Mouse (Mus musculus) ES-E14 (cell line): ENCODE measurements around the gene Mthfd1l. TPM values are rescaled to one million over a fixed set of nuclear protein-coding genes. Genes with fewer than 3 reads are reported as not detected.

Experiments used
- DNase-seq: peaks from one replicate; pipeline ENCODE4 v3.0.0-alpha.2; 2013; ENCODE audit warnings: low read depth, low spot score
- H3K27ac ChIP-seq: 2 replicates; pipeline ENCODE4 v1.5.1; 2012; ENCODE audit warnings: low read depth, mild to moderate bottlenecking, low read length, moderate library complexity, mixed read lengths; ENCODE audit not compliant: poor library complexity, insufficient read depth, severe bottlenecking
- H3K36me3 ChIP-seq: 2 replicates; pipeline ENCODE4 v1.6.1; 2012; ENCODE audit warnings: mild to moderate bottlenecking, low read length, moderate library complexity, mixed read lengths; ENCODE audit not compliant: control insufficient read depth, poor library complexity, insufficient read depth, severe bottlenecking
- H3K4me1 ChIP-seq, 2 experiments: fragments of 150-350 bp in 1 of 2; sonication (generic) in 1 of 2; 2 replicates each; pipeline ENCODE4 v1.6.1; 2012; ENCODE audit warnings: low read length in 2 of 2, mild to moderate bottlenecking in 1 of 2, mixed read lengths in 1 of 2; ENCODE audit not compliant: control insufficient read depth in 2 of 2, insufficient read depth in 2 of 2, poor library complexity in 1 of 2
- H3K4me3 ChIP-seq, 2 experiments: fragments of 150-350 bp in 1 of 2; sonication (generic) in 1 of 2; 2 replicates each; pipeline ENCODE4 v1.5.1; 2012; ENCODE audit warnings: low read length in 2 of 2, low read depth in 1 of 2, mild to moderate bottlenecking in 1 of 2, mixed read lengths in 1 of 2; ENCODE audit not compliant: insufficient read depth in 1 of 2, poor library complexity in 1 of 2, severe bottlenecking in 1 of 2
- H3K9ac ChIP-seq: 2 replicates; pipeline ENCODE4 v1.6.1; 2012; ENCODE audit warnings: low read depth, mild to moderate bottlenecking, low read length, mixed read lengths; ENCODE audit not compliant: poor library complexity, insufficient read depth, severe bottlenecking
- H3K9me3 ChIP-seq: fragments of 150-350 bp; sonication (generic); 2 replicates; pipeline ENCODE4 v1.6.1; 2012; ENCODE audit warnings: low read depth, mild to moderate bottlenecking, low read length; ENCODE audit not compliant: control insufficient read depth, insufficient read depth
- CHD2 ChIP-seq: IDR thresholded peaks from 2 replicates; pipeline ENCODE4 v1.6.1; 2014; ENCODE audit warnings: mild to moderate bottlenecking, low read depth, low read length, inconsistent platforms
- HCFC1 ChIP-seq: IDR thresholded peaks from 2 replicates; pipeline ENCODE4 v1.6.1; 2012; ENCODE audit warnings: low read length, inconsistent platforms, borderline replicate concordance; ENCODE audit not compliant: insufficient read depth
- MAFK ChIP-seq: IDR thresholded peaks from 2 replicates; pipeline ENCODE4 v1.6.1; 2014; ENCODE audit warnings: mild to moderate bottlenecking, low read depth, low read length, inconsistent platforms; ENCODE audit not compliant: insufficient read depth
- ZC3H11A ChIP-seq: IDR thresholded peaks from 2 replicates; pipeline ENCODE4 v1.6.1; 2012; ENCODE audit warnings: low read depth, mild to moderate bottlenecking, inconsistent platforms, low read length, borderline replicate concordance
- ZNF384 ChIP-seq: IDR thresholded peaks from 2 replicates; pipeline ENCODE4 v1.6.1; 2012; ENCODE audit warnings: low read depth, low read length, inconsistent platforms
- in situ Hi-C, 2 experiments: fragments of 600-800 bp; cut with MboI; formaldehyde crosslinking; loops; one replicate each; pipeline ENCODE4 v1.15.1; 2025; ENCODE audit warnings: low sequenced_read_pairs in 2 of 2, inconsistent platforms in 1 of 2; ENCODE audit not compliant: unreplicated experiment in 2 of 2
- total RNA-seq: library from RNA; depleted of rRNA; stranded (reverse); fragments of 300-350 nt; gene quantifications from 2 replicates; pipeline ENCODE4 v1.2.3, GENCODE M21; 2012

Mthfd1l gene
- total RNA-seq, 1 experiment: 48.5 TPM

- in situ Hi-C loops: no loop called here
Measured at GRCm38 (mm10) chr10:4046496-4046895, 73.6 kb downstream of the Mthfd1l start.

GRCm38 (mm10) chr10:4047666-4048065, 74.7 kb downstream of the Mthfd1l start:
- TF ChIP-seq CHD2: no peak
- no peak for TF ChIP-seq ZNF384
- TF ChIP-seq ZC3H11A: no peak
- TF ChIP-seq HCFC1: no peak
- TF ChIP-seq MAFK: no peak
- no peak overlapping the region for H3K27ac ChIP-seq
- in situ Hi-C loops: no loop called here

More at GRCm38 (mm10) chr10:4046496-4046895, 73.6 kb downstream of the Mthfd1l start:
- no peak overlapping the region for H3K9ac ChIP-seq
- TF ChIP-seq HCFC1 (no peak), ZNF384 (no peak), ZC3H11A (no peak), MAFK (no peak), CHD2 (no peak)
- no peak overlapping the region for H3K4me3 ChIP-seq
- peaks cover 0 to 1% of the 10 kb centered on the region in 2 experiments; a peak in 1 of 4 replicates for H3K4me1 ChIP-seq
- peaks cover 22% of the 10 kb centered on the region for H3K36me3 ChIP-seq
- no peak for DNase-seq
- H3K9me3 ChIP-seq: no peaks in the 10 kb centered on the region
- H3K27ac ChIP-seq: no peak overlapping the region

GRCm38 (mm10) chr10:4050236-4050635, 77.3 kb downstream of the Mthfd1l start:
- Histone ChIP-seq H3K4me1 (peaks cover 0 to 7% of the 10 kb centered on the region in 2 experiments; a peak in 2 of 4 replicates), H3K36me3 (peaks cover 19% of the 10 kb centered on the region), H3K4me3 (no peak overlapping the region), H3K27ac (no peak overlapping the region), H3K9me3 (no peaks in the 10 kb centered on the region), H3K9ac (no peak overlapping the region)
- DNase-seq: no peak
- in situ Hi-C loops: no loop called here
- TF ChIP-seq ZNF384: no peak
- peak; percentile 71; the same call in 1 of the 2 replicates for TF ChIP-seq CHD2
- no peak for TF ChIP-seq MAFK
- no peak for TF ChIP-seq HCFC1
- no peak for TF ChIP-seq ZC3H11A

More at GRCm38 (mm10) chr10:4047666-4048065, 74.7 kb downstream of the Mthfd1l start:
- no peak overlapping the region for H3K4me3 ChIP-seq
- H3K9ac ChIP-seq: no peak overlapping the region
- peaks cover 23% of the 10 kb centered on the region for H3K36me3 ChIP-seq
- peaks cover 0 to 1% of the 10 kb centered on the region in 2 experiments; a peak in 1 of 4 replicates for H3K4me1 ChIP-seq
- no peak for DNase-seq
- no peaks in the 10 kb centered on the region for H3K9me3 ChIP-seq

- peaks cover 0 to 8% of the 10 kb centered on the region in 2 experiments; a peak in 2 of 4 replicates for H3K4me1 ChIP-seq
- no peak overlapping the region for H3K27ac ChIP-seq
- no peak overlapping the region for H3K4me3 ChIP-seq
Measured at GRCm38 (mm10) chr10:4052711-4053110, 79.8 kb downstream of the Mthfd1l start.

More at GRCm38 (mm10) chr10:4052711-4053110, 79.8 kb downstream of the Mthfd1l start:
- no peak for DNase-seq
- no peak for TF ChIP-seq MAFK
- TF ChIP-seq CHD2: no peak
- TF ChIP-seq ZNF384: no peak
- TF ChIP-seq ZC3H11A: no peak
- TF ChIP-seq HCFC1: no peak
- H3K9ac ChIP-seq: no peak overlapping the region
- in situ Hi-C loops: no loop called here
- no peaks in the 10 kb centered on the region for H3K9me3 ChIP-seq
- peaks cover 19% of the 10 kb centered on the region for H3K36me3 ChIP-seq
